Mouse (Mus musculus) forebrain, postnatal 0 days (tissue): Measurements from ENCODE around the gene Alox12b. TPM values are rescaled to one million over a fixed set of nuclear protein-coding genes. Genes with fewer than 3 reads are reported as not detected.

Source experiments
- ATAC-seq: fragments of 200-750 bp; cut with Nextera tagmentation; 2 replicates; pipeline ENCODE4 v1.8.0; 2017; ENCODE audit warnings: mild to moderate bottlenecking, moderate library complexity
- DNase-seq: peaks from one replicate; pipeline ENCODE4 v3.0.0-alpha.2; 2015
- H3K27ac ChIP-seq: fragments of 300-500 bp; sonication (generic); 2 replicates; pipeline ENCODE4 v1.5.1; 2014; ENCODE audit warnings: low read depth, mild to moderate bottlenecking, antibody characterized with exemption, low read length, moderate library complexity, mixed read lengths
- H3K27me3 ChIP-seq: fragments of 300-500 bp; sonication (generic); 2 replicates; pipeline ENCODE4 v1.6.1; 2014; ENCODE audit warnings: mild to moderate bottlenecking, low read length, mixed read lengths; ENCODE audit not compliant: insufficient read depth
- H3K36me3 ChIP-seq: fragments of 300-500 bp; sonication (generic); 2 replicates; pipeline ENCODE4 v1.6.1; 2014; ENCODE audit warnings: mild to moderate bottlenecking, moderate library complexity; ENCODE audit not compliant: insufficient read depth
- H3K4me1 ChIP-seq: fragments of 300-500 bp; sonication (generic); 2 replicates; pipeline ENCODE4 v1.6.1; 2014; ENCODE audit warnings: antibody characterized with exemption; ENCODE audit not compliant: insufficient read depth
- H3K4me2 ChIP-seq: fragments of 300-500 bp; sonication (generic); 2 replicates; pipeline ENCODE4 v1.6.1; 2014; ENCODE audit warnings: low read depth, mild to moderate bottlenecking, moderate library complexity
- H3K4me3 ChIP-seq: fragments of 300-500 bp; sonication (generic); 2 replicates; pipeline ENCODE4 v1.5.1; 2014; ENCODE audit warnings: low read depth, low read length, mixed read lengths
- H3K9ac ChIP-seq: fragments of 300-500 bp; sonication (generic); 2 replicates; pipeline ENCODE4 v1.6.1; 2014; ENCODE audit warnings: mild to moderate bottlenecking
- H3K9me3 ChIP-seq: fragments of 300-500 bp; sonication (generic); 2 replicates; pipeline ENCODE4 v1.6.1; 2016; ENCODE audit warnings: low read length
- CTCF ChIP-seq: sonication (generic); IDR thresholded peaks from 2 replicates; pipeline ENCODE4 v1.5.1; 2016; ENCODE audit warnings: antibody characterized with exemption, control low read depth, low read depth
- WGBS: fragments of 180-500 bp; shearing (Covaris S2); extraction: QIAGEN DNeasy Blood & Tissue Kit; methylation state at CpG from one replicate; pipeline ENCODE4 v1.1.7; 2014; 5-methylcytosine and 5-hydroxymethylcytosine counted together
- polyA plus RNA-seq: library from polyadenylated mRNA; unstranded; fragments of >200 nt; fragmentation: Nextera tagmentation; extraction: Ambion mirVana; gene quantifications from 2 replicates; pipeline ENCODE4 v1.2.1, GENCODE M21; 2015
- total RNA-seq: library from RNA; depleted of rRNA; stranded (reverse); fragments of >200 nt; gene quantifications from 2 replicates; pipeline ENCODE4 v1.2.3, GENCODE M21; 2014

Gene Alox12b
- total and polyA plus RNA-seq, 2 experiments from 2014 or later, result 0.19 to 0.46 TPM

DNA sequence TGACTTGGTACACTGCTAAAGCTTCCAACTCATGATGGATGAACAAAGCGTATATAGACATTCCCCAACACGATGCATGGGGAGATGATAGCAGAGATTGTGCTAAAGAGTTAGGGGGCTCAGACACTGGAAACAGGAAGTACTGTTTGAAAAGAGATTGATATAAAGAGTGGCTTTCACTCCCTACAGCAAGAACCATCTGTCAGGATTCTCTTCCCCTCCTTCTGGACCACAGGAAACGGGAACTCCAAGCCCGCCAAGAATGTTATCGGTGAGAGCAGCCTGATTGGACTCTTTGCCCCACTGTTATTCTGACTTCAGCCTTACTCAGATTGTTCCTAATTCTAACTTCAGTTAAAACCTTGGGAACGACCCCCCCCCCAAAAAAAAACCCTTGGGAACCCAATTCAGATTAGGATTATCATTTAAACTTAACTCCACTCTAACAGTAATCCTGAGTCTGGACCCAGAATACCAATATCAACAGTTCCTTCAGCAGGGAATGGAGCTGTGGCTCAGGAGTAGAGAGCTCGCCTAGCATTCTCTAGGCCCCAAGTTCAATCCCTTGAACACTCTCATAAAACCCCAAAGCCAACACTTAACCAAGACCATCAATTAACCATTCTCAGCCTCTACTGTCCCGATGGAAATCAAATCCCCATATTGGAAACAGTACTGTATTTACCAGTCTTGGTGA lies 28.2 kb upstream of the Alox12b start:
- Histone ChIP-seq H3K9me3 (no peaks in the 10 kb centered on the region), H3K4me3 (no peak overlapping the region), H3K27me3 (no peaks in the 10 kb centered on the region), H3K4me2 (no peak overlapping the region), H3K36me3 (no peaks in the 10 kb centered on the region), H3K27ac (no peak overlapping the region), H3K4me1 (no peaks in the 10 kb centered on the region; the same call in 1 of the 2 replicates), H3K9ac (no peak overlapping the region)
- no peak for TF ChIP-seq CTCF
- ATAC-seq (no peak), DNase-seq (no peak)
- 72% methylated on average over 8 of the region's 8 CpGs for WGBS

DNA sequence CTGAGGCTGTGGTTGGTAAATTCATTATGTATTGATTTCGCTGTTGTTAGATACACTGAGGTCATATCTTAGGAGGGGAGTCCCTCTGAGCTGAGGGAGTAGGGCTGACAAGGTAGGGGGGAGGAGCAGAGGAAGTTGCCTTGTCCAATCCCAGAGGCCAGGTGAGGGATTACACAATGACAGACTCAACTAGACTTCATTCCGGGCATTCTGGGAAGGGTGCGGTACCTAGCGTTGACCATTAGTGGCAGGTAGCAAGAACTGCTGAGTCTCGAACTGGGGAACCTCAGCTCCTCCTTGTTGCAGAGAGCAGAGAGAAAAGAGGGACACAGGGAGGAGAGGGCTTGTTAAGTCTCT lies 23.2 kb upstream of the Alox12b start:
- Histone ChIP-seq H3K36me3 (no peaks in the 10 kb centered on the region), H3K4me3 (peak overlapping the region; percentile 47), H3K27ac (peak overlapping the region; percentile 50), H3K4me1 (no peaks in the 10 kb centered on the region), H3K27me3 (no peaks in the 10 kb centered on the region), H3K4me2 (peak overlapping the region; percentile 63), H3K9me3 (no peaks in the 10 kb centered on the region), H3K9ac (peak overlapping the region; percentile 56)
- peak; percentile 55 for ATAC-seq
- no peak for TF ChIP-seq CTCF
- no peak for DNase-seq
- 27% methylated on average over 5 of the region's 5 CpGs for WGBS

DNA sequence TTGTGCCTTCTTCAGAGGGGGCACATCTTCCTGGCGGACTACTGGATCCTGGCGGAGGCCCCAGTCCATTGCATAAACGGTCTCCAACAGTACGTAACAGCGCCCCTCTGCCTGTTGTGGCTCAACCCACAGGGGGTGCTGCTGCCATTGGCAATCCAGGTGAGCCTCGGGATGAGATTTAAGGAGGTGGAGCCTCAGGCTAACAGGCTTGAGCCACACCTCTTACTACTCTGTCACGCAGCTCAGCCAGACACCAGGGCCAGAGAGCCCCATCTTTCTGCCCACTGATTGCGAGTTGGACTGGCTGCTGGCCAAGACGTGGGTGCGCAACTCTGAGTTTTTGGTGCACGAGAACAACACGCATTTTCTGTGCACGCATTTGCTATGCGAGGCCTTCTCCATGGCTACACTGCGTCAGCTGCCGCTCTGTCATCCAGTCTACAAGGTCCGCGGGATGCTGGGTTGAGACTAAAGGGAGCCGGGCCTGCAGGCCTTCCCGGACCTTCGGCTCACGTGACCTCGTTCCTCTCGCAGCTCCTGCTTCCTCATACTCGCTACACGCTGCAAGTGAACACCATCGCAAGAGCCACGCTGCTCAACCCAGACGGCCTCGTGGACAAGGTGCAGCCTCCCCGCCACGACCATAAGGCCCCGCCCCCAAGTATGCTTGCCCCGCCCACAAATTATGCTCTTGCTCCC lies 22.7 kb upstream of the Alox12b start:
- Histone ChIP-seq H3K27ac (peak overlapping the region; percentile 50), H3K4me1 (no peaks in the 10 kb centered on the region), H3K4me3 (peak overlapping the region; percentile 47), H3K27me3 (no peaks in the 10 kb centered on the region), H3K9me3 (no peaks in the 10 kb centered on the region), H3K36me3 (no peaks in the 10 kb centered on the region), H3K4me2 (peak overlapping the region; percentile 63), H3K9ac (peak overlapping the region; percentile 56)
- peak; percentile 72 for TF ChIP-seq CTCF
- 2% methylated on average over 34 of the region's 34 CpGs for WGBS
- DNase-seq (peak; percentile 81), ATAC-seq (peak; percentile 93)

DNA sequence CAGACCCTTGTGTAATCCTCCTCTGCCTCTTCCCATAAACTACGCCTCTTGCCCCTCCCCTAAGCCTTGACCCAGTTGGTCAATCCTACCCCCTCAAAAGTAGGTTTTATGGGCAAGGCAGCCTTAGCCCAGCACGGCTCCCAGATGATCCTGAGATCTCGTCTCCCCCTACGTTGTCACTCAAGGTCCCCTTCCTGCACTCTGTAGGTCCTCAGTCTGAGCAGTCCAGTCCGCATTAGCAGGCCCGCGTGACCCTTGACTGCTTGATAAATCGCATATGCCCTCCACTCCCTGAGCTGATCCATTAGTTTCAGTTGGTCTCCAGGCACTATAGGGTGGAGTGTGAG lies 22.2 kb upstream of the Alox12b start:
- DNase-seq (no peak), ATAC-seq (no peak)
- H3K27me3 ChIP-seq, result no peaks in the 10 kb centered on the region
- H3K9me3 ChIP-seq, result no peaks in the 10 kb centered on the region
- H3K27ac ChIP-seq, result peak overlapping the region; percentile 50
- no peaks in the 10 kb centered on the region for H3K4me1 ChIP-seq
- TF ChIP-seq CTCF, result no peak
- H3K9ac ChIP-seq, result peak overlapping the region; percentile 56
- H3K4me2 ChIP-seq, result peak overlapping the region; percentile 63
- H3K4me3 ChIP-seq, result peak overlapping the region; percentile 47
- H3K36me3 ChIP-seq, result no peaks in the 10 kb centered on the region
- WGBS, result 30% methylated on average over 8 of the region's 8 CpGs

DNA sequence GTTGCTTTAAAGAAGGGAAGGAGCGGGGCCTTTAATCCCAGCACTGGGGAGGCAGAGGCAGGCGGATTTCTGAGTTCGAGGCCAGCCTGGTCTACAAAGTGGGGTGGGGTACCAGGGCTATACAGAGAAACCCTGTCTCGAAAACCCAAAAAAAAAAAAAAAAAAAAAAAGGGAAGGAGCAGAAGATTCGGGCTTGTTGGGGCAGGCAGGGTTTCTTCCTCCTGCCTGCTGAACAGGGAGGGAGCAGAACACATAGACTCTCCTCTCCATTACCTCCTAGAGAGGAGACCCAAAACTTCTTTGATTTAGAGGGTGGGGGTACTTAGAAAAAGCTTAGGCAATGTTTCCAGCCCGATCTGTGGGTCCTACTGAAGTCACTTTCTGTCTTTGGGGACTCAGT lies 21.4 kb upstream of the Alox12b start:
- ATAC-seq (no peak), DNase-seq (no peak)
- no peak overlapping the region for H3K4me3 ChIP-seq
- H3K27ac ChIP-seq, result no peak overlapping the region
- H3K36me3 ChIP-seq, result no peaks in the 10 kb centered on the region
- H3K9me3 ChIP-seq, result no peaks in the 10 kb centered on the region
- no peaks in the 10 kb centered on the region for H3K4me1 ChIP-seq
- no peak overlapping the region for H3K4me2 ChIP-seq
- TF ChIP-seq CTCF, result no peak
- no peaks in the 10 kb centered on the region for H3K27me3 ChIP-seq
- no peak overlapping the region for H3K9ac ChIP-seq
- WGBS, result 86% methylated on average over 6 of the region's 6 CpGs

DNA sequence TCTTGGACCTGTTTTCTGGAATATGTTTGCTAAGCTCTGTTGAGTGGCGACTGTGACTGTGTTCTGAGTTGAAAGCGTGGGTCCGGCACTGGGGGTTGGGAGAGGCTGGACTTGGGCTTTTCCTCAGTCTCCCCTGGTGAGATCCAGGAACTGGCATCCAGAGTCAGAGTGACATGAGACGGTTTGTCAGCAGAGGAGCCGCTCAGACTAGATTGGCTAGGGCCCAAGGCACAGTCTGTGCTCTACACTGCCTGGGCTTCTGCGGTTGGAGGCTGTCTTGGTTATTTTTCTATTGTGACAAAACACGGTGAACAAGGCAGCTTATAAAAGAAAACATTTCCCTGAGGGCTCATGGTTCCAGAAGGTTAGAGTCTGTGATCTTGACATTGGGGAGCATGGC lies 9.2 kb upstream of the Alox12b start:
- Histone ChIP-seq H3K36me3 (no peaks in the 10 kb centered on the region), H3K4me1 (no peaks in the 10 kb centered on the region), H3K4me2 (no peak overlapping the region), H3K27ac (no peak overlapping the region), H3K9ac (no peak overlapping the region), H3K9me3 (no peaks in the 10 kb centered on the region), H3K4me3 (no peak overlapping the region), H3K27me3 (no peaks in the 10 kb centered on the region)
- ATAC-seq (no peak), DNase-seq (peak; percentile 18)
- TF ChIP-seq CTCF, result no peak
- 49% methylated on average over 7 of the region's 7 CpGs for WGBS

DNA sequence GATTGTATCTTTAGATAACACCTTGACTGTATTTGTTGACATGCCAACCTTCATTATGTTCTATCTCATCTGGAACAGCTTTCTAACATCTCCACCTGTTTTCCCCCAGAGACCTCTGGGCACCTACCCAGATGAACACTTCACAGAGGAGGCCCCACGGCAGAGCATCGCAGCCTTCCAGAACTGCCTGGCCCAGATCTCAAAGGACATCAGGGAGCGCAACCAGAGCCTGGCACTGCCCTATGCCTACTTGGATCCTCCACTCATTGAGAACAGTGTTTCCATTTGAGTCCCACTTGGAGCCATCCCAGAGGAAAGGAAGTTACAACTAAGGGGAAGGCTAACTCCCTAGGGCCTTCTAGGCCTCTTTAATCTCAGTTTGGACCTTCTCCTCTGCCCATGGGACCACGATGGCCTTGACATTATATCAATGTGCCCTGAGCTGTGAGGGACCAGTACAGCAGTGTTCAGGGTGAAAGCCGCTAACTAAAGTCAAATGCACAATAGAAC lies 8.3 kb upstream of the Alox12b start:
- Histone ChIP-seq H3K27me3 (no peaks in the 10 kb centered on the region), H3K27ac (no peak overlapping the region), H3K4me3 (no peak overlapping the region), H3K9me3 (no peaks in the 10 kb centered on the region), H3K4me2 (no peak overlapping the region), H3K4me1 (no peaks in the 10 kb centered on the region), H3K36me3 (no peaks in the 10 kb centered on the region), H3K9ac (no peak overlapping the region)
- 80% methylated on average over 5 of the region's 5 CpGs for WGBS
- no peak for DNase-seq
- ATAC-seq, result no peak
- TF ChIP-seq CTCF, result no peak
